Mouse (Mus musculus): ENCODE results near the gene Gm37240.

Gene Gm37240

DNA sequence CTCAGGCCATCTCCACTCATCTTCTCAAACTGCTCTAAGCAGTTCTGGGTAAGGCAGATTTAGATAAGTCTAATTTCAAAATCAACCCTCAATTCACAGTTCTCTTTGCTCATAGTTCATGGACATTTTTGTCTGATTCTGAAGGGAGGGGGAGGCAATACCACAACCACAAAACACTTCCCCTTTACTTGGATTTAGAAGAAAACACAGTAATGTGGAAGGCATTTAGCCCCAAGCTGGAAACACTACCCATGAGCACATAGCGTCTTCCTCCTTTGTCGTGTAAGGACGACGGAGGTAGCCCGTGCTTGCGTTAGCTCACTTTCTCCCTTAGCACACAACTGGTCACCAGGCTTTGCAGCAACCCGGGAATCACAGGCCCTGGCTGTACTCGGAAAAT, 1383.0 kb downstream of the Gm37240 start:
- DNase-seq (ENCODE audit: low read depth, low spot score) = no peak
- Histone ChIP-seq H3K36me3 (ENCODE audit: control insufficient read depth, insufficient read depth, low read length, poor library complexity, severe bottlenecking) (0 out of 2 replicates have a peak, but pooled peaks cover 3% of the 10 kb centered on the region), H3K27me3 (ENCODE audit: control insufficient read depth, insufficient read depth, low read length, poor library complexity, severe bottlenecking) (no peaks in the 10 kb centered on the region)

DNA sequence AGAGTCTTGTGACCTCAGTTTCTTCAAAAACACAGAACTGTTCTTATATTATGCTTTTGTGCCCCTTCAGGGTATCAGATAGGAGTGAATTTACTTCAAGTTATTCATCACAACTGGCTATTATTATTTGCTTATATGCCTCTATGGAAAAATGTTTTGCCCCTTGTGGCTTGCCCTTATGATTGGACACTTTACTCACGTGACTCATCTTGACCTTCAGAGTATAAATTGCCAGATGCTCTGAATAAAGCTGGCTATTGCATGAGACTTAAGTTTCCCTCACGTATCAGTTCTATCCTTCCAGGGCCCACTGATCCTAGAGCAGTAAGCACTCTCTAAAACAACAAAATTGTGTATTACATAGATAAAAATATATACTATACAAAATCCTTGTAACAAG, 1385.2 kb downstream of the Gm37240 start:
- no peaks in the 10 kb centered on the region for H3K27me3 ChIP-seq (ENCODE audit: control insufficient read depth, insufficient read depth, low read length, poor library complexity, severe bottlenecking)
- H3K36me3 ChIP-seq (ENCODE audit: control insufficient read depth, insufficient read depth, low read length, poor library complexity, severe bottlenecking) = 0 out of 2 replicates have a peak, but pooled peaks cover 8% of the 10 kb centered on the region
- DNase-seq (ENCODE audit: low read depth, low spot score) = no peak

GRCm38 (mm10) chr3:84500491-84500890, 1386.8 kb downstream of the Gm37240 start:
- Histone ChIP-seq H3K27me3 (ENCODE audit: control insufficient read depth, insufficient read depth, low read length, poor library complexity, severe bottlenecking) (no peaks in the 10 kb centered on the region), H3K36me3 (ENCODE audit: control insufficient read depth, insufficient read depth, low read length, poor library complexity, severe bottlenecking) (0 out of 2 replicates have a peak, but pooled peaks cover 5% of the 10 kb centered on the region)
- DNase-seq (ENCODE audit: low read depth, low spot score) = no peak

DNA sequence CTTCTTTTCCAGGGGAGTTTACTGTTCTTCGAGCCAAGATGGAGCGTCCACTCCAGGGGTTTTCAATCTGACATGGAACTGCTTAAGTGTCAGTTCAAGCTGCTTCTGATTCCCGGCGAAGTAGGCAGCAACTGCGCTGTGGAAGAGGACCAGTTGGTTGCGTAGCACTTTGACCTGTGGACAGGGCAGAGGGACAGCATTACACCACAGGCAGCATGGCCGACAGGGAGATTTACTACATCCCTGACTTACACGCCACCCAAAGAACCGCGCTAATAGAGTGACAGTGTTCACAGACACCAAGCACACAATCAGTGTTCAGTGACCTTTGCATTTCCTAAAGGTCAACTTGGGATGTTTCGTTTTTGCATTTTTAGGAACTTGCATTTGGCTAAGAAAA, 1389.6 kb downstream of the Gm37240 start:
- H3K36me3 ChIP-seq (ENCODE audit: control insufficient read depth, insufficient read depth, low read length, poor library complexity, severe bottlenecking) = 0 out of 2 replicates have a peak, but pooled peaks cover 5% of the 10 kb centered on the region
- H3K27me3 ChIP-seq (ENCODE audit: control insufficient read depth, insufficient read depth, low read length, poor library complexity, severe bottlenecking) = no peaks in the 10 kb centered on the region
- no peak for DNase-seq (ENCODE audit: low read depth, low spot score)

GRCm38 (mm10) chr3:84492657-84493056, 1394.7 kb downstream of the Gm37240 start:
- DNase-seq (ENCODE audit: low read depth, low spot score) = no peak
- H3K36me3 ChIP-seq (ENCODE audit: control insufficient read depth, insufficient read depth, low read length, poor library complexity, severe bottlenecking) = 0 out of 2 replicates have a peak, but pooled peaks cover 4% of the 10 kb centered on the region
- no peaks in the 10 kb centered on the region for H3K27me3 ChIP-seq (ENCODE audit: control insufficient read depth, insufficient read depth, low read length, poor library complexity, severe bottlenecking)

DNA sequence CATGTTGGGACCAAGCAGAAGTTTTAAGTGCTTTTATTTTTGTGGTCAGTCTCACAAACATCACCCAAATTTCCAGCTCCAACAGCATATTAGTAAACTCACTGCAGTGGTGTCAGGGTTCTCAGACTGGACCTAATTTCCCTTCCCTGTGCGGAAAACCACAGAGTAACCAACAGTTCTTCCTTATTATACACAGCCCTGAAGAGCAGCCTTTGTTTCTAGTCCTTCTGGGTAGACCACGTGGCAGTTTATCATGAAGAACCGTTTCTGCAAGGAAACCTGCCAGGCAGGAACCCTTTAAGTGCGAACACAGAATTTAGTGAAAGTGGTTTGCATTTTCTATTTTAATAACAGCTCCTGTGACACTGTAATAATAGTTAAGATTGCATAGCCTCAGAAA, 1395.2 kb downstream of the Gm37240 start:
- Histone ChIP-seq H3K36me3 (ENCODE audit: control insufficient read depth, insufficient read depth, low read length, poor library complexity, severe bottlenecking) (0 out of 2 replicates have a peak, but pooled peaks cover 2% of the 10 kb centered on the region), H3K27me3 (ENCODE audit: control insufficient read depth, insufficient read depth, low read length, poor library complexity, severe bottlenecking) (no peaks in the 10 kb centered on the region)
- no peak for DNase-seq (ENCODE audit: low read depth, low spot score)

DNA sequence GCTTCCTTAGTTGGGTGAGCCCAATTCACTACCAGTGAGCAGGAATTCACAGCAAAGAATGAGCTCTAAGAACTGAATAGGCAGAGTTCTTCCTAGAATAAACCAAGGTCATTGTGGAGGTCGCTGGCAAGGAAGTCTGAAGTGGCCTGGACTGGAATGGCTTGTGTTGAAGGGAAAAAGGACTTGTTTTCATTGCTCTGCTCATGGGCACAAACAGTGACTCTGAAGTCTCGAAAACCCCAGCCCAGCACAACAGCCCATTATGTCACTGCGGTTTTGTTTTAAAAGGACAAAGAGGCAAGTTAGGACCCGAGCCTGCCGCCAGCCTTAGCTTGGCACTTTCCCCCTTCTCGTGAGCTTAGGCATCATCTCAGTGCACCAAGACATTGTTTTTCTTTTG, 1398.6 kb downstream of the Gm37240 start:
- DNase-seq (ENCODE audit: low read depth, low spot score) = no peak
- H3K27me3 ChIP-seq (ENCODE audit: control insufficient read depth, insufficient read depth, low read length, poor library complexity, severe bottlenecking) = no peaks in the 10 kb centered on the region
- 0 out of 2 replicates have a peak, but pooled peaks cover 2% of the 10 kb centered on the region for H3K36me3 ChIP-seq (ENCODE audit: control insufficient read depth, insufficient read depth, low read length, poor library complexity, severe bottlenecking)

DNA sequence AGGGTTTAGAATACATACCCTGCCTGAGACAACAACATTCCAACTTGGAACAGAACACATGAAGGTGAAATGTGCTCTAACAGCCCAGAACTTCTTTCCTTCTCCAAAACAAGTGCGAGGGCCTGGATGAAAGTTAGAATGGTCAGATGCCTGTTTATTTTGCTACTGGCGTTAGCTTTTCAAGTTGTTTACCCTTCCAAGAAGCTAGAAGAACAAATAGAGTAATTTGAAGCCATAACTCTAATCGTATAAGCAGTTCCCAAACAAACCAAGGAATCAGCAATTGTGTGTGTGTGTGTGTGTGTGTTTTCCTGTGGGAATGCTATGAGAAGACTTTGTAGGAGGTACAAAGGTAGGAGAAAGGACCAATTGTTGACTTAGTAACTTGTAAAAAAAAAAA, 1402.4 kb downstream of the Gm37240 start:
- Histone ChIP-seq H3K36me3 (ENCODE audit: control insufficient read depth, insufficient read depth, low read length, poor library complexity, severe bottlenecking) (no peaks in the 10 kb centered on the region), H3K27me3 (ENCODE audit: control insufficient read depth, insufficient read depth, low read length, poor library complexity, severe bottlenecking) (no peaks in the 10 kb centered on the region; the same call in 1 of the 2 replicates)
- DNase-seq (ENCODE audit: low read depth, low spot score) = no peak

DNA sequence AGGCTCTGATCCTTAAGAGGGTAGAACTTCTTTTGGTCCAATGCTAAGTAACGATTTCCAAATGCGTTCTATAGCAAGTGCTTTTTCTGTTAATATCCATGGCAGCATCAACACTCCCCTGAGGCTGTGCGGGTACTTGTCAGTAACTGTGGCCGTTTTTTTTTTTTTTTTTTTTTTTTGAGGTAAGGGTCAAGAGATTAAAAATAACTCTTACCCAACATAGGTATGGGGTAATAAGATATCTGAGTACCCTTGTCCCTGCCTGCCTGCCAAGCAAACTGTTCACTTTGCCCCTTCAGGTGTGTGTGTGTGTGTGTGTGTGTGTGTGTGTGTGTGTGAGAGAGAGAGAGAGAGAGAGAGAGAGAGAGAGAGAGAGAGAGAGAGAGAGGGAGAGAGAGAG, 1403.0 kb downstream of the Gm37240 start:
- no peaks in the 10 kb centered on the region; the same call in 1 of the 2 replicates for H3K27me3 ChIP-seq (ENCODE audit: control insufficient read depth, insufficient read depth, low read length, poor library complexity, severe bottlenecking)
- H3K36me3 ChIP-seq (ENCODE audit: control insufficient read depth, insufficient read depth, low read length, poor library complexity, severe bottlenecking) = no peaks in the 10 kb centered on the region
- no peak for DNase-seq (ENCODE audit: low read depth, low spot score)

DNA sequence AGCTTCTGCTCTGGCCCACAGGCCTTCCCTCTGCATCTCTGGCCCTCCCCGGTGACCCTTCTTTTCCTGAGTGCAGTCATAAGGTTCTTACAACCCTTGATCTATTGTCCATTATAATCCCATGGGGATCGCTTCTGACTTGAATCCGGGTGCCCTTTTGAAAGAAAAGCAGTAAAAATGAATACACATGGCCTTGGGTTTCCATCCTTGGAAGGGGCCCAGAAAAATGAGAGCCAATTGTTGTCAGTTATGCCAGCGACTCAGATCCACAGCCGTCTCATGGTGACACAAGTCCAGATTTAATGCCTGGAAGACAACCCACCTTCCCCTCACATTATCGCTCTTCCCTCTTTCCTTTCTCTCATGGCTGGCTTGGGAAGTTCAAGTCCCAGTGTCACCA, 1405.2 kb downstream of the Gm37240 start:
- no peaks in the 10 kb centered on the region for H3K36me3 ChIP-seq (ENCODE audit: control insufficient read depth, insufficient read depth, low read length, poor library complexity, severe bottlenecking)
- no peaks in the 10 kb centered on the region; the same call in 1 of the 2 replicates for H3K27me3 ChIP-seq (ENCODE audit: control insufficient read depth, insufficient read depth, low read length, poor library complexity, severe bottlenecking)
- no peak for DNase-seq (ENCODE audit: low read depth, low spot score)

GRCm38 (mm10) chr3:84481104-84481503, 1406.2 kb downstream of the Gm37240 start:
- DNase-seq (ENCODE audit: low read depth, low spot score) = no peak
- Histone ChIP-seq H3K27me3 (ENCODE audit: control insufficient read depth, insufficient read depth, low read length, poor library complexity, severe bottlenecking) (no peaks in the 10 kb centered on the region; the same call in 1 of the 2 replicates), H3K36me3 (ENCODE audit: control insufficient read depth, insufficient read depth, low read length, poor library complexity, severe bottlenecking) (no peaks in the 10 kb centered on the region)

- Histone ChIP-seq H3K27me3 (ENCODE audit: control insufficient read depth, insufficient read depth, low read length, poor library complexity, severe bottlenecking) (no peaks in the 10 kb centered on the region; the same call in 1 of the 2 replicates), H3K36me3 (ENCODE audit: control insufficient read depth, insufficient read depth, low read length, poor library complexity, severe bottlenecking) (no peaks in the 10 kb centered on the region)
- peak; percentile 33 for DNase-seq (ENCODE audit: low read depth, low spot score)
Measured at GRCm38 (mm10) chr3:84480006-84480897, 1407.1 kb downstream of the Gm37240 start, which contains the start of gene Fhdc1. Gene Fhdc1 (minus strand): TSS chr3:84480429.

DNA sequence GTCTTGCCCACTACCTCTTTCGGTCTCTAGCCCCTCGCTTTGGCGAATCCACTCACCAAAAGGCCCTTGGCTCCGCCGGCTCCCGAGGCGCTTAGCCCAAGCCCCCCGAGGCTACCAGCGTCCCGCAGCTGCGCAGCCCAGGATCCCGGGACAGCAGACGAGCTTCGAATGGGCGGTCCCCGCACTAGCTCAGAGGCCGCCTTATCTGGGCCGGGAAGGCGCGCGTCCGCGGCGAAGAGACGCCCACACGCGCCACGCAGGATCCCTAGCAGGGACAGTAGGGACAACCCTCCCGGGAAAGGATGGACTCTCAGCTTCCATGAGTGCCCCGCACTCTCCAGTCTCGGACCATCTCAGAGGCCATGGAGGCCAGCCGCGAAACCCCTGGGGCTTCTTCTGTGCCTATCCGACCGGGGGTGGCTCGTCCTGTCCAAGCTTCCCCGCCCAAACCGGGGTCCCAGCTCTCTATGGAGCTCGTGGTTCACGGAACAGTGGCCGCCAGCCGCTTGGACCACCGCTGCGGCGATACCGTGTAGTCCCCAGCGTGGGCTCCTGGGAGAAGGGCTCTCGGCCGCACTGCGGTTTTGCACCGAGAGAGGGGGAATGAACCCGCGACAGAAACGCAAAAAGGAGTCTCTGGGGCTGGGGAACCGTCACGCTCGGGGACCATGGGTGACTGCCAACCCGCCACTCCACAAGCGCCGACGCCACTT, 1407.9 kb downstream of the Gm37240 start:
- H3K27me3 ChIP-seq (ENCODE audit: control insufficient read depth, insufficient read depth, low read length, poor library complexity, severe bottlenecking) = no peaks in the 10 kb centered on the region; the same call in 1 of the 2 replicates
- peak; percentile 4 for DNase-seq (ENCODE audit: low read depth, low spot score)
- no peaks in the 10 kb centered on the region for H3K36me3 ChIP-seq (ENCODE audit: control insufficient read depth, insufficient read depth, low read length, poor library complexity, severe bottlenecking)

- no peaks in the 10 kb centered on the region for H3K36me3 ChIP-seq (ENCODE audit: control insufficient read depth, insufficient read depth, low read length, poor library complexity, severe bottlenecking)
- no peak for DNase-seq (ENCODE audit: low read depth, low spot score)
- no peaks in the 10 kb centered on the region; the same call in 1 of the 2 replicates for H3K27me3 ChIP-seq (ENCODE audit: control insufficient read depth, insufficient read depth, low read length, poor library complexity, severe bottlenecking)
Measured at GRCm38 (mm10) chr3:84478896-84479292, 1408.4 kb downstream of the Gm37240 start.

GRCm38 (mm10) chr3:84478195-84478594, 1409.1 kb downstream of the Gm37240 start:
- H3K27me3 ChIP-seq (ENCODE audit: control insufficient read depth, insufficient read depth, low read length, poor library complexity, severe bottlenecking) = no peaks in the 10 kb centered on the region; the same call in 1 of the 2 replicates
- no peak for DNase-seq (ENCODE audit: low read depth, low spot score)
- no peaks in the 10 kb centered on the region for H3K36me3 ChIP-seq (ENCODE audit: control insufficient read depth, insufficient read depth, low read length, poor library complexity, severe bottlenecking)
